Mouse (Mus musculus) T-helper 2 cell (primary cell): Measurements from ENCODE around the gene Matk.
"Not testable (repeated sequence)": the region's sequence is repeated elsewhere in the genome, so short reads cannot be mapped to it uniquely, and the experiment has no call there.

Experiments
- in situ Hi-C: fragments of 300-600 bp; cut with MboI, MseI; formaldehyde crosslinking; loops from one replicate; pipeline ENCODE4 v1.15.1; 2025; ENCODE audit warnings: high pct_unique_total_duplicates

The Matk gene

GRCm38 (mm10) chr10:81252424-81253419 is at the start of gene Matk:
TSS of gene Matk (plus strand) at chr10:81252935.
- in situ Hi-C loops: no loop called here

DNA sequence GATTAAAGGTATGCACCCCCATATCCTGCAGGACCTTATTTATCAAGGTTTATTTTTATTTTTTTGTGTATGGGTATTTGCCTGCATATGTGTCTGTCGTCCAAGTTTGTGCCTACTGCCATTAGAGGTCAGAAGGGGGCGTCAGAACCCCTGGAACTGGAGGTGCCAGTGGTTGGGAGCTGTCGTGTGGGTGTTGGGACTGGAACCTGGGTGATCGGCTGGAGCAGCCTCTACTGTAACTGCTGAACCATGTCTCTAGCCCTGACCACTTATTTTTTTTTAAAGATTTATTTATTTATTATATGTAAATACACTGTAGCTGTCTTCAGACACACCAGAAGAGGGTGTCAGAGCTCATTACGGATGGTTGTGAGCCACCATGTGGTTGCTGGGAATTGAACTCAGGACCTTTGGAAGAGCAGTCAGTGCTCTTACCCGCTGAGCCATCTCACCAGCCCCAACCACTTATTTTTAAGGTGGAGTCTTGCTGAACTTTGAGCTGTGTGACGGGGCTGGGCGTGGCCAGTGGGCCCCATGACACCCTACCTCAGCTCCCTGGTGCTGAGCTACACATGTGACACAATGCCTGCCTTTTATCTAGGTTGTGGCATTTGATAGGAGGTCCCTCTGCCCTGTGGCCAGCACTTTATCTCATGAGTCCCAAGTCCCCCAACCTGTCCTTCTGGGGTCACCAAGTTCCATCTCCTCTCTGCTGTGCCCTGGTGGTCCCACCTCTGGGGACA is 49.6 kb upstream of the Matk start:
- in situ Hi-C loops: no loop called here

GRCm38 (mm10) chr10:81204137-81204536 is 48.6 kb upstream of the Matk start:
- in situ Hi-C loops: no loop called here

DNA sequence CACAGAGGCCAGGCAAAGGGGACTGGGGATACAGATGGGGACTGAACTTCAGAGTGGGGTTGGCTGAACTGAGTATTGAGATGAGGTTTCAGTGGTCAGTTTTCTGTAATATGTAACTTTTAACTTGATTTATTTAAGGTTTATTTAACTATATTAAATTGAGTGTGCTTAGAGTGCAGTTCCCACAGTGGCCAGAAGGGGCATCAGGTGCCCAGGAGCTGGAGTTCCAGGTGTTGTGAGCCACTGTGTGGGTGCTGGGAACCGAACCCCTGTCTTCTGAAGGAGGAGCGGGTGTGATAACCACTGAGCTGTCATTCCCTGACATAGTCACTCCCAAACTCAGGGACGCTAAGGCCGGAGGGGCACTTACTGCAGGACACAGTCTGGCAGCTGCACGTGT is 42.6 kb upstream of the Matk start:
- in situ Hi-C loops: no loop called here

DNA sequence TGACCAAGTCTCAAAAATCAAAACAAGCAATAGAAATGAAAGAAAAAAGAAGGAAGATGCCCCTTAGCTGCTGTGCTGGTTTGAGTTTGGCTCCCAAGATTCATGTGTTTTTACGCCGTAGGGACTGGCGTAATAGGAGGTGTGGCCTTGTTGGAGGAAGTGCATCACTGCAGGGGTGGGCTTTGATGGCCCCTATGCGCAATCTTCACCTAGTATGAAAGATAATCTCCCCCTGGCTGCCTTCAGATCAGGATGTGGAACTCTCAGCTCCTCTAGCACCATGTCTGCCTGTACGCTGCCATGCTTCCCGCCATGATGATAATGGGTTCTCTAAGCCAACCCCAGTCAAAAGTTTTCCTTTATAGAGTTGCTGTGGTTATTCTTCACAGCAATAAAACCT is 36.5 kb upstream of the Matk start:
- in situ Hi-C loops: no loop called here

DNA sequence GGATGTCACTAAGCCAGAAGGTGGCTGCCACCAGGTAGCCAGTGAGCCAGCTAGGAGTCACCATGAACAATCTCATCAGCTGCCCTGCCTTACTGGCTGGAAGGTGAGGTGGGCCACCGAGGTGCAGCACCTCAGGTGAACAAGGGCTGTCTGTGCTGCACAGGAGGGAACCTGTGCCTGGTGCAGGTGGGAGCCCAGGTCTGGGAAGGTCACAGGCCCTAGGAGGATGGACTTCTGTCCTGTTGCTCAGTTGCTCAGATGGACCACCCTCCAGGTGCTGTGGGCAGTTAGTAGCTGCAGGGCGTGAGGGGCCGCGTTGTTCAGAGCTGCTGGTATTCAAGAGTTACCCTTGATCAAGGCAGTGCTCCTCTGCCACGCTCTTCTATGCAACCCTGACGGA is 35.9 kb upstream of the Matk start:
- in situ Hi-C loops: no loop called here

DNA sequence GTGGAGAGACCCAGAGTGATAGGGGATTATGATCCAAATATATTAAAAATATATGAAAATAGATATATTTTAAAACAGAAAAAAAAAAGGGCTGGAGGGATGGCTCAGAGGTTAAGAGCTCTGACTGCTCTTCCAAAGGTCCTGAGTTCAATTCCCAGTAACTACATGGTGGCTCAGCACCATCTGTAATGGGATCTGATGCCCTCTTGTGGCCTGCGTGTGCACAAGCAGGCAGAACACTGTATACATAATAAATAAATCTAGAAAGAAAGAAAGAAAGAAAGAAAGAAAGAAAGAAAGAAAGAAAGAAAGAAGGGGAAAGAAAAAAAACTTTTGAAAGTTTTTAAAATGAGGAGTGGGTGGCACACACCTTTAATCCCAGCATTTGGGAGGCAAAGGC is 35.5 kb upstream of the Matk start:
- in situ Hi-C loops: not testable (repeated sequence)

DNA sequence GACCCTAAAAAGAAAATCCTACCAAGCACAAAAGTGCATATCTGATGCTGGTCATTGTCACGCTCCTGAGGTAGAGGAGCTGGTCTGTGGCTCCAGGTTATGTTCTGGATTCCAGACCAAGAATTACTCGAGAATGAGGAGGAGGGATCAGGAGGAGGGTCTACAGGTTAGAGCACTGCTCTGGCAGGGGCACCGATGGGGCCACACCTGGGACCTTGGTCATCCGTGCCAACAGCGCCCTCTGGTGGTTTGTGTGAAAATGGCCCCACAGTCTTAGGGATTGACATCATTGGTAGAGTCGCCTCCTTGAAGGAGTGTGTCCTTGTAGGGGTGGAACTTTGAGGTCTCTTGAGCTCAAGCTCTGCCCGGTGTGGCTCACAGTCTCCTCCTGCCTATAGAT is 34.8 kb upstream of the Matk start:
- in situ Hi-C loops: no loop called here

GRCm38 (mm10) chr10:81221402-81222015 is 31.2 kb upstream of the Matk start:
- in situ Hi-C loops: no loop called here

DNA sequence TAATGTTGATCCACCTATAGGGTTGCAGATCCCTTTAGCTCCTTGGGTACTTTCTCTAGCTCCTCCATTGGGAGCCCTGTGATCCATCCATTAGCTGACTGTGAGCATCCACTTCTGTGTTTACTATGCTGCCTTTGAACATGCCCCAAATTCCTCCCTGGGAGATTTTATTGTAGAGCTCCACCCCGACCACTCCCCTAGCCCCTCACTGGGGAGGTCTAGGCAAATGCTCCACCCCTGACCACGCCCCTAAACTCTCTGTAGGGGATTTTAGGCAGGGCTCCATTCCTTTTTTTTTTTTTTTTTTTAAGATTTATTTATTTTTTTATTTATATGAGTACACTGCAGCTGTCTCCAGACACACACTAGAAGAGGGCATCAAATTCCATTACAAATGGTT is 29.0 kb upstream of the Matk start:
- in situ Hi-C loops: not testable (repeated sequence)

DNA sequence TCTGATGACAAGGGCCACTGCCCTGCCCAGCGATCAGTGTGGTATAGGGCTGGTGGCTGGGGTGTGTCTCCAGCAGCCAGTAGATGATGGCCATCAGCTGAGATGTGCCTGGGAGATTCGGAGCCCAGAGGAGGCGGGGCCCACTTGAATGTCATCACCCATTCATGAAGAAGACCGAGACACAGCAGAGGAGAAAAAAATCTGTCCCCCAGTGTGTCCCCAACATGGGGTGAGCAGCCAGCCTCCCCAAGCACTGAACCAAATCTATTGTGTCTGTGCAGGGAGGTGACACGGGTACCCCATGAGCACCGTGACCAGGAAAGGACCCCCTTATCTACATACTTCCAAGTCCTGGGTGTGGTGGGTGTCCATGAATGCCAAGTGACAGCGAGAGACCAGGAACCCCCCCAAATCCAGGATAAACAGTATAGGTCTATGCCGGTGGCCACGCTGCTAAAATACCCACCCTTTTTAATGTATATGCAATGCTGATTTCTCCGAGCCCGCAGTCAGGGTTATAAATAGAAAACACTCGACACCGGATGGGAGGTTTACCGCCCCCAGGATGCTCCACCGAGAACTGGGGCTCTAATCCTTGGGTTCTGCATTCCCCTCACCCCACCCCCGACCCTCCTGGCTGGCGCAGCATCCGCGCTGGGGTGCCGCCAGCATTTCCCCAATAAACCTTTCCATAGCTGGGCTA is 22.8 kb upstream of the Matk start:
- in situ Hi-C loops: no loop called here

DNA sequence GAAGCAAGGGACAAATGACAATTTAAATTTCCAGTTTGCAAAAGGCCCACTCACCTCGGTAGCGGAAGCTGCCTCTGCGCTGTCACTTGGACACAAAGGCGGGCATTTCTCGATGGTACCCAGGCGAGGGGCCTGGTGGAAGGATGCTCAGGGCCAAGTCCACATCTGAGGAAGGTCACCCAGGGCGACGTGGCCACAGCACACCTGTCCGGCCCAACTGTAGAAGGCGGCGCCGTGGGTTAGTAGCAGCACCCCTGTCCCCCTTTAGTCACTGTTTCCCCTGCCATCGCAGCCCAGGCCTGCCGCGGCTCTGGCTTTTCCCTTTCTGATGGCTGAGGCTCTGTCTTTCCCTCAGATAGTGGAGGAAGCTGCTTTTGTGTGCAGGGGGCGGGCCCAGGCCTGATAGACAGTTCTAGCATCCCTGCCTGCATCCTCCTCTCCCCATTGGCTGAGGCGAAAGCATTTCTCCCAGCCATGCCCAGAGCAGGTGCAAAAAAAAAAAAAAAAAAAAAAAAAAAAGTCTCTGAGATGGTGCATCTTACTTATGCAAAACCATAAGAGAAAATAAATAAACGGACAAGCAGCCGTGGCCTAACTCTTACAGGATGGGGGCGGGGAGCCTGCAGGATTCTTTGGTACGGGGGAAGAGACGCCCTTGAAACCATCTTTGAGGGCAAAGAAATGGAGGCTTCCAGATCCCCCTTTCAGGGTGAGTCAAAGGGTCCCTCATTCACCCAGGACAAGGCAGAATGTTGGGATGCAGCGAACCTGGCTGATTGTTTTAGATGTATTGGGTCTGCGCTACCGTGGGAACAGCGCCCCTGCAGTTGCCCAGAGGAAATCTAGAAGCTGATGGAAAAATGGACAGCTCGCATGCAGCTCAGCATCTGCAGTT is 22.1 kb upstream of the Matk start, which contains the start of gene Atcay:
Atcay (minus strand) TSS at position 396 of the 895 bp plus-strand sequence.
- in situ Hi-C loops: no loop called here

DNA sequence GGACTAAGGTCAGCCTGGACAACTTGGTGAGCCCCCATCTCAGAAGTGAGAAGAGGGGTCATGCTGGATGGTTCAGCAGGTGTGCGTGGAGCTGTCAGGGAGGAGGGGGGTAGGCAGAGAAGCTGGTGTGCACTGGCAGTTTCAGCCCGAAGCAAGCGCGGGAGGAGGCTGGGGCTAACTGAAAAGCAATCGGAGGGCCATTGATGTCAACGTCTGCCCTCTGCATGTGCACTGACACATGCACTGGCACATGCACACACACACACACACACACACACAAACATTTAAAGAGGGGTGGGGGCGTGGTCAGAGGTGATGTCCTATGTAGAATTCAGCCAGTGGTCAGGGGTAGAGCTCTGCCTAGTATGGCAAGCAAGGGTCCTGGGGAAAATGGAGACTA is 21.3 kb upstream of the Matk start:
- in situ Hi-C loops: no loop called here

DNA sequence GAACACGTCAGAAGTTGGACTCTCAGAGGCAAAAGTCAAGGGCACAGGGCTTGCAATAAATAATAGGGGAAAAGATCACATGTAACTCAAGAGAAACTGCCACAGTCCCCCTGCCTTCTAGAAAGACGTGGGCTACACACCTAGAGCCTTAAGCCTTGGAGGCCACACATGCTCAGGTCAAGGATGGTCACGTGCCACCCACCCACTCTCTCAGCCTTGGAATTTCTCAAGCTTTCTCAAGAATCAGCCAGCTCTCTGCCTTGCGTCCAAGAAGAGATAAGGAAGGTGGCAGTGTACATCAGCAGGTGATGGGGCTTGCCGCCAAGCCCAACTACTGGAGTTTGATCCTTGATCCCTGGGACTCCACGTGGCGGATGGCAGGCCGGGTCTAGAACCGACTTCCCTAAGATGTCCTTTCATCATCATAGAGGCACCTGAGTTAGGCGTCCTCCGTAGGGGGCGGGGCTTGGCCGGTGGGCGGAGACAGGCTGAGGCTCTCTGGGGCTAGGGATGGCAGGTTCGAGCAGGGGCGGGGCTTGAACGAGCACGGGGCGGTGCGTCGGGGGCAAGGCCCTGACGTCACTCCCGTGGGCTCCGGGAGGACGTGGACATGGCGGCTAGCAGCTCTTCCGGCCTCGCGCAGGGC is 20.0 kb upstream of the Matk start, which contains the start of gene Zfr2:
Zfr2 (plus strand) TSS at position 576 of the 646 bp plus-strand sequence.
- in situ Hi-C loops: no loop called here

GRCm38 (mm10) chr10:81233226-81233585 is 19.5 kb upstream of the Matk start:
- in situ Hi-C loops: no loop called here

DNA sequence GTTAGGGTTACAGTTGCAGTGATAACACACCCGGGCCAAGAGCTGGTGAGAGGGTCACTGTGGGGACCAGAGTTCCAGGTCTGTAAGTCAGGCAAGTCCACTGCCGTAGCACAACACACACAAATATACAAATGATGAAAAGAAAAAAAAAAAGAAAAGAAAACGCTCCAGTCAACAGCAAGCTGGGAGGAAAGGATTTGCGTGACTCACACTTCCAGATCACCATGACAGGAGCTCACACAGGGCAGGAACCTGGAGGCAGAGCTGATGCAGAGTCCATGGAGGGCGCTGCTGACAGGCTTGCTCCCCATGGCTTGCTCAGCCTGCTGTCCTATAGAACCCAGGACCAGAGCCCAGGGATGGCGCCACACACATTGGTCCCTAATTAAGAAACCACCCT is 18.5 kb upstream of the Matk start:
- in situ Hi-C loops: no loop called here

DNA sequence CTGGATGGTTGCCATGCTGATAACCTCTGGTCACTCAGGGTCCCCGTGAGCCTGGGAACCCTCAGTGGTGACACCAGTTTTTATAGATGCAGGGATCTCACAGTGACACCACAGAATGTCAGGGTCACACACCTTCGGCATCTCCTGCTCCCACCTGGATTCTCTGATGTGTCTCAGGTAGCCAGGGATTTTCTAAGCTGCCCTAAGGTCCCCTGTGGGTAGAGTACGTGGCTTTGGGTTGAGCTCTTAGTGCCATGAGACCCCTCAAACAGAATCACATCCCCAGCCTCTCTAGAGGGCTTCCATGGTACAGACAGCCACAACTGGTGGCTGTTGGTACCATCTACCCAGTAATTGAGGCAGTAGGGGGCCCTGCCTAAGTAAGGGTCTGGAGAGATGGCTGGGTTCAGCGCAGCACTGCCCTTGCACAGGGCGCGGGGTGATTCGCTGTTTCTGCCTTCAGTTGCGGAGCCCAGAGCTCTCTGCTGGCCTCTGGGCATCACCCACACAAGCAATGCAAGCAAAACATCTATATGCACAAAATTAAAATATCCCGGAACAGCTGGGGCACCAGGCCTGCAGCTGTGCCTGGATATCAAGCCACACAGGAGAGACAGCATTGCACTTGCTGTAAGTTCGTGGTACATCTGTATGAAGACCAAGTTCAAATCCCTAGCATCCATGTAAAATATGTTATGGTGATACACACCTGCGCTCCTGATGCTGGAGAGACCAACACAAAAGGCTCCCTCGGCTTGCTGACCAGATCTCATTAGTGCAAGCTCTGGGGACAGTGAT is 16.1 kb upstream of the Matk start:
- in situ Hi-C loops: no loop called here

- in situ Hi-C loops: no loop called here
Observed at GRCm38 (mm10) chr10:81238618-81239017, 14.1 kb upstream of the Matk start.

- in situ Hi-C loops: no loop called here
Observed at GRCm38 (mm10) chr10:81240876-81241275, 11.9 kb upstream of the Matk start.
